11 mouse cellular contexts compared by ENCODE assay signal in the genomic region with DNA sequence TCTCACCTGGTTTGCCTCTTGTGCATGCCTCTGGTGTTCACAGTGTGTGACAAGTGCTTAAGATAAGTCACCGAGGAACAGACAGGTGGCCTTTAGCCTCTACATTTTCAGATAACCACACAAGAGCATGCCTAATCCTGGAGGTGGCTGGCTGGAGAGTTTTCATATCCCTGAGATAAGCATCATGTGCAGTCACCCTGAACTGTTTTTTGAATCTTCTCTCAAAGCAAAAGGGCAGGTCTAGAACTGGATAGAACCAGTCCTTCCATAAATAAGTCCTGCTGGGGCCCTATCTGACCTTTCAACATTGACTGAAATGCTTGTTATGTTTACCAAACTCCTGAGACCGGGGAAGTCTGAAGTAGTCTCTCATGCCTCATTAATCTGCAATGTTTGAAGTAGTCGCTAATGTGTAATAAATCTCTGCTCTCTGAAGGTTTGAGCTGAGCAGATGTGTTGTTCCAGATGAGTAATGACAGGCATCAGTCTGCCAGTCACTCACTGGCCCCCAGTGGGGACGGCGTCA. TPM values are rescaled to one million over a fixed set of nuclear protein-coding genes. Genes with fewer than 3 reads are reported as not detected.
DNase-seq lines count a peak whose midpoint lies in the region; ATAC-seq and TF ChIP-seq lines count a peak whose summit lies in the region.
"Had no signal": no experiment of that assay in that cellular context is flagged by ENCODE, and none has a peak within 500 bp of the region (broad histone marks: within the 10 kb centered on the region; RNA-seq: fewer than 3 reads in every experiment).

No protein-coding gene starts in this region.

- H3K27ac ChIP-seq in hindbrain, embryonic 16.5 days (ENCODE audit: low read depth, low read length), result no peak overlapping the region
- no peak overlapping the region for H3K27ac ChIP-seq in hindbrain, postnatal 0 days
- no peak overlapping the region for H3K27ac ChIP-seq in neural tube, embryonic 14.5 days (ENCODE audit: low read depth, low read length)
- H3K27ac ChIP-seq in layer of hippocampus, adult 2 months, result no peak overlapping the region

- ATAC-seq in hindbrain, embryonic 16.5 days, result peak; percentile 56; the same call in 1 of the 2 replicates
- ATAC-seq in hindbrain, postnatal 0 days, result no peak
- peak; percentile 72 for ATAC-seq in neural tube, embryonic 14.5 days (ENCODE audit: low read depth)

- no peaks in the 10 kb centered on the region for H3K36me3 ChIP-seq in hindbrain, embryonic 16.5 days (ENCODE audit: control insufficient read depth, insufficient read depth, low read length)
- H3K36me3 ChIP-seq in hindbrain, postnatal 0 days (ENCODE audit: insufficient read depth, low read length), result no peaks in the 10 kb centered on the region
- no peaks in the 10 kb centered on the region for H3K36me3 ChIP-seq in neural tube, embryonic 14.5 days (ENCODE audit: control insufficient read depth, insufficient read depth, low read length)

- H3K27me3 ChIP-seq in hindbrain, embryonic 16.5 days (replicated peaks; ENCODE audit: control insufficient read depth, insufficient read depth, low read length), result no peaks in the 10 kb centered on the region
- no peaks in the 10 kb centered on the region for H3K27me3 ChIP-seq in hindbrain, postnatal 0 days (ENCODE audit: insufficient read depth, low read length)
- H3K27me3 ChIP-seq in neural tube, embryonic 14.5 days (ENCODE audit: control insufficient read depth, insufficient read depth, low read length), result no peaks in the 10 kb centered on the region

- no peaks in the 10 kb centered on the region; the same call in 1 of the 2 replicates for H3K4me1 ChIP-seq in hindbrain, embryonic 16.5 days (ENCODE audit: control insufficient read depth, insufficient read depth, low read depth, low read length)
- no peaks in the 10 kb centered on the region for H3K4me1 ChIP-seq in hindbrain, postnatal 0 days (ENCODE audit: insufficient read depth, low read length)
- 0 out of 2 replicates have a peak, but pooled peaks cover 3% of the 10 kb centered on the region for H3K4me1 ChIP-seq in neural tube, embryonic 14.5 days (ENCODE audit: control insufficient read depth, insufficient read depth, low read length)

- 31% methylated on average over 5 of the region's 5 CpGs for WGBS in hindbrain, embryonic 16.5 days
- WGBS in hindbrain, postnatal 0 days, result 34% methylated on average over 5 of the region's 5 CpGs
- 8% methylated on average over 5 of the region's 5 CpGs for WGBS in neural tube, embryonic 14.5 days

- no peak for TF ChIP-seq CTCF in hindbrain, postnatal 0 days (IDR thresholded peaks at IDR 0.05; ENCODE audit: low read depth)
- no peak for TF ChIP-seq CTCF in layer of hippocampus, adult 2 months (conservative IDR thresholded peaks at IDR 0.05)

- no peak overlapping the region for H3K4me3 ChIP-seq in hindbrain, embryonic 16.5 days (ENCODE audit: low read length)
- H3K4me3 ChIP-seq in hindbrain, postnatal 0 days (ENCODE audit: low read length), result no peak overlapping the region
- no peak overlapping the region for H3K4me3 ChIP-seq in neural tube, embryonic 14.5 days (ENCODE audit: low read depth, low read length)
- H3K4me3 ChIP-seq in layer of hippocampus, adult 2 months, result no peak overlapping the region
- H3K4me3 ChIP-seq: erythroblast, embryonic 14.5 days had no signal

- H3K9me3 ChIP-seq in hindbrain, embryonic 16.5 days (ENCODE audit: control insufficient read depth, low read length), result no peaks in the 10 kb centered on the region
- H3K9me3 ChIP-seq in hindbrain, postnatal 0 days (ENCODE audit: low read length), result no peaks in the 10 kb centered on the region
- H3K9me3 ChIP-seq in neural tube, embryonic 14.5 days (ENCODE audit: control insufficient read depth, low read length), result no peaks in the 10 kb centered on the region

- no peak for DNase-seq in hindbrain, postnatal 0 days (ENCODE audit: low spot score)
- DNase-seq in embryo, embryonic 11.5 days (ENCODE audit: low read depth, low spot score), result peak; percentile 36
- peak; percentile 20 for DNase-seq in kidney, postnatal 10 days
- DNase-seq in layer of hippocampus, adult 9-10 months (ENCODE audit: low spot score), result no peak
- DNase-seq in layer of hippocampus, adult 2 months (ENCODE audit: low spot score in 2 of 2), result no peak
- DNase-seq in left cerebral cortex, adult 18-20 months (ENCODE audit: low spot score in 2 of 2), result no peak
- DNase-seq: gastrocnemius, postnatal 14 days; midbrain, embryonic 14.5 days had no signal

- no peak overlapping the region for H3K9ac ChIP-seq in hindbrain, embryonic 16.5 days (ENCODE audit: low read depth, low read length)
- H3K9ac ChIP-seq in hindbrain, postnatal 0 days (replicated peaks; ENCODE audit: low read length), result no peak overlapping the region
- no peak overlapping the region for H3K9ac ChIP-seq in neural tube, embryonic 14.5 days (replicated peaks; ENCODE audit: low read depth, low read length)

- H3K4me2 ChIP-seq in hindbrain, embryonic 16.5 days (ENCODE audit: low read length), result no peak overlapping the region
- no peak overlapping the region for H3K4me2 ChIP-seq in hindbrain, postnatal 0 days (ENCODE audit: low read depth, low read length)
- no peak overlapping the region for H3K4me2 ChIP-seq in neural tube, embryonic 14.5 days (ENCODE audit: low read depth, low read length)

RNA-seq across cellular contexts. Expression of gene Slc36a4, which starts 39.5 kb away (rescaled TPM):
- polyA plus RNA-seq in hindbrain, embryonic 16.5 days (2015; fragmentation: Nextera tagmentation; extraction: Ambion mirVana), result 27.7 and 28.7 TPM in 2 replicates
- 43.6 and 47.4 TPM in 2 replicates for total RNA-seq in hindbrain, postnatal 0 days (2014; rRNA removed)
- polyA plus RNA-seq in hindbrain, postnatal 0 days (2015; fragmentation: Nextera tagmentation; extraction: Ambion mirVana), result 23.7 and 26.7 TPM in 2 replicates
- polyA plus RNA-seq in neural tube, embryonic 14.5 days (2014; fragmentation: Nextera tagmentation; extraction: Ambion mirVana), result 36.5 and 57.4 TPM in 2 replicates
- total RNA-seq in layer of hippocampus, adult 2 months (2021), result 10 to 100 TPM; 44.6 TPM
- total RNA-seq in left cerebral cortex, adult 18-20 months (2021), result 10 to 100 TPM; 48.9 to 49.5 TPM

RNA-seq across cellular contexts. Expression of gene Deup1, which starts 42.3 kb away (rescaled TPM):
- 1.8 and 1.9 TPM in 2 replicates for polyA plus RNA-seq in hindbrain, embryonic 16.5 days (2015; fragmentation: Nextera tagmentation; extraction: Ambion mirVana)
- total RNA-seq in hindbrain, postnatal 0 days (2014; rRNA removed), result 0.75 and 1.7 TPM in 2 replicates
- 2.4 and 2.6 TPM in 2 replicates for polyA plus RNA-seq in hindbrain, postnatal 0 days (2015; fragmentation: Nextera tagmentation; extraction: Ambion mirVana)
- polyA plus RNA-seq in neural tube, embryonic 14.5 days (2014; fragmentation: Nextera tagmentation; extraction: Ambion mirVana), result 0.17 and 0.50 TPM in 2 replicates
- total RNA-seq in layer of hippocampus, adult 2 months (2021), result under 1 TPM; 0.61 to 1.00 TPM
- under 1 TPM; 0.16 to 0.23 TPM for total RNA-seq in left cerebral cortex, adult 18-20 months (2021)

Comparison
In these comparisons a context has a peak if more than half of its experiments do, and no peak if none do; other contexts are left out.
1. DNase-seq: peak in embryo, embryonic 11.5 days (single experiment) and kidney, postnatal 10 days (single experiment); none in hindbrain, postnatal 0 days (single experiment), layer of hippocampus, adult 9-10 months (single experiment), layer of hippocampus, adult 2 months (0 of 2) and left cerebral cortex, adult 18-20 months (0 of 2).